Mouse (Mus musculus): ENCODE measurements around the gene Gm28557. TPM values are rescaled to one million over a fixed set of nuclear protein-coding genes. Genes with fewer than 3 reads are reported as not detected.

Gm28557 gene
- polyA plus RNA-seq, 1 experiment from 2014 or later = 1.1 TPM

DNA sequence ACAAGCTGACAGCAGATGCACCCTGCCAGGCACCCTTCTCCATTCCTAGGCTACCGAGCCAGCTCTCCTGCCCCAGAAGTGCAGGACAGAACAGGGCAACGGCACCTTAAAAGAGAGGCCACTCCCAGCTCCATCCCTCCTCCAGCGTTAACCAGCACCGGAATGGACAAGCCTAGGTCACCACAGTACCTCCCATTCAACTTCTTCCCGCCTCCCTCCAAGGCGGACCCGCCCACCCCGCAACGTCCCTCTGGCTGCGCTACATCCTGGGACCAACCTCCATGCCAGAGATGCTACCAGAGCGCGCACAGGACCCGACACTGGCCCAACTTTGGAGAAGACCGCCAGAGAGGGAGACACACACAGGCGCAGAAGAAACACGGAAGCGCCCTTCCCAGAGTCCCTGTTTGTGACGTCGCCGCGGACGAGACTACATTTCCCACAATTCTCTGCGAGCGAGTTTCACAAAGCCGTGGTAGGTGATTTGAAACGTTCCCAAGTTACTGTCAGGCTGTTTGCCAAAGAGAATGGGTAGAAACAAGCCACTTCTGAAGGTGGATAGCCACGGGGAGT is 47.5 kb downstream of the Gm28557 start, which contains the start of gene Zfp712:
Gene Zfp712 (minus strand): TSS at position 385 of the 573 bp plus-strand sequence.
- Histone ChIP-seq H3K27ac (ENCODE audit: low read depth, low read length) (peak within 1 kb of the TSS; percentile 81), H3K4me3 (ENCODE audit: low read length) (peak within 1 kb of the TSS; percentile 79), H3K9me3 (ENCODE audit: control insufficient read depth, low read length) (peaks cover 3% of the 10 kb centered on the region; the same call in 1 of the 2 replicates), H3K4me1 (ENCODE audit: control insufficient read depth, insufficient read depth, low read depth, low read length) (peaks cover 6% of the 10 kb centered on the region), H3K27me3 (replicated peaks; ENCODE audit: control insufficient read depth, insufficient read depth, low read length) (no peaks in the 10 kb centered on the region), H3K36me3 (ENCODE audit: control insufficient read depth, insufficient read depth, low read length) (no peaks in the 10 kb centered on the region), H3K4me2 (ENCODE audit: low read length) (peak within 1 kb of the TSS; percentile 87), H3K9ac (ENCODE audit: low read depth, low read length) (peak within 1 kb of the TSS; percentile 82)
- peak; percentile 98 for ATAC-seq
- 0% methylated on average over 27 of the region's 27 CpGs for WGBS

DNA sequence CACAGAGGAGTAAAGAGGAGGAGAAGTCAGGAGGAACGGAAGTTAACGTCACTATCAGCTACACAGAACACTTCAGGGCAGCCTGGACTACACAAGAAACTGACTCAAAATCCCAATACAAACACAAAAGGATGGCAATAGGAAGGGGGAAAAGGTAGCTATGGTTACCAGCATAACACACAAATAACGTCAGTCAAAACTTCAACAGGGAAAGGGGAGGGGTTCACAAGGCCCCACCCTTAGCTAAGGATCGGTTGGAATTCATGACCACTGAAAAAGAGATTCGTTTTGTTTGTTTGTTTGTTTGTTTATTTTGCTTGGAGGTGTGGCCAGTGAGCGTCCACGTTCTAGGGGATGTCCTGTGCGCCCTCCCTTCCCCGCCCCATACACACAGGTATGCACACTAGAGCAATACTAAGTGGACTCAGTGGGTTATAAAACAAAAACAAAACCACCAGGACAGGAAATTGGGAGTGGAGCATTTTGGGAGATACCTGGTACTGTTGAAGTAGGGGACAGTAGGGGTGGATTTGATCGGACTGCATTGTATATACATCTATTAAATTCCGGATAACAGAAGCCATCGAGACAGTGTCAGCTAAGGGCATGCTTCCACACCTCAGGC is 48.1 kb downstream of the Gm28557 start:
- ATAC-seq = peak; percentile 63
- WGBS = 5% methylated on average over 12 of the region's 12 CpGs
- Histone ChIP-seq H3K9me3 (ENCODE audit: control insufficient read depth, low read length) (no peaks in the 10 kb centered on the region), H3K36me3 (ENCODE audit: control insufficient read depth, insufficient read depth, low read length) (no peaks in the 10 kb centered on the region), H3K27ac (ENCODE audit: low read depth, low read length) (peak overlapping the region; percentile 81; the same call in 1 of the 2 replicates), H3K27me3 (replicated peaks; ENCODE audit: control insufficient read depth, insufficient read depth, low read length) (no peaks in the 10 kb centered on the region), H3K4me2 (ENCODE audit: low read length) (peak overlapping the region; percentile 87), H3K4me3 (ENCODE audit: low read length) (peak overlapping the region; percentile 79), H3K4me1 (ENCODE audit: control insufficient read depth, insufficient read depth, low read depth, low read length) (peaks cover 6% of the 10 kb centered on the region), H3K9ac (ENCODE audit: low read depth, low read length) (peak overlapping the region; percentile 82)

Other genes with a start within 250 kb of the Gm28557 start
- gene Gm10767, start 203.7 kb downstream of the Gm28557 start, polyA plus RNA-seq (2015; fragmentation: Nextera tagmentation; extraction: Ambion mirVana) = 3.6 and 3.8 TPM in 2 replicates
- gene Zfp712, start 47.4 kb downstream of the Gm28557 start, polyA plus RNA-seq (2015; fragmentation: Nextera tagmentation; extraction: Ambion mirVana) = 6.7 and 7.0 TPM in 2 replicates
- gene Zfp708, start 10.6 kb downstream of the Gm28557 start, polyA plus RNA-seq (2015; fragmentation: Nextera tagmentation; extraction: Ambion mirVana) = 7.0 and 7.1 TPM in 2 replicates
- 0.12 and 0.19 TPM in 2 replicates for gene Rslcan18, start 7.7 kb upstream of the Gm28557 start, polyA plus RNA-seq (2015; fragmentation: Nextera tagmentation; extraction: Ambion mirVana)
- 4.6 and 5.0 TPM in 2 replicates for gene Zfp759, start 13.1 kb upstream of the Gm28557 start, polyA plus RNA-seq (2015; fragmentation: Nextera tagmentation; extraction: Ambion mirVana)
- 6.3 and 6.4 TPM in 2 replicates for gene Rsl1, start 64.6 kb upstream of the Gm28557 start, polyA plus RNA-seq (2015; fragmentation: Nextera tagmentation; extraction: Ambion mirVana)
- 2.2 and 2.6 TPM in 2 replicates for gene Zfp455, start 85.9 kb upstream of the Gm28557 start, polyA plus RNA-seq (2015; fragmentation: Nextera tagmentation; extraction: Ambion mirVana)
- 4.4 and 5.5 TPM in 2 replicates for gene Zfp458, start 169.9 kb upstream of the Gm28557 start, polyA plus RNA-seq (2015; fragmentation: Nextera tagmentation; extraction: Ambion mirVana)
- gene Zfp457, start 197.9 kb upstream of the Gm28557 start, polyA plus RNA-seq (2015; fragmentation: Nextera tagmentation; extraction: Ambion mirVana) = 1.0 and 1.1 TPM in 2 replicates
- gene Zfp595, start 224.0 kb upstream of the Gm28557 start, polyA plus RNA-seq (2015; fragmentation: Nextera tagmentation; extraction: Ambion mirVana) = 1.4 and 1.5 TPM in 2 replicates

Data from hindbrain, embryonic 16.5 days (tissue).